Comparison of ENCODE assay signal across 13 mouse cellular contexts in the genomic region with DNA sequence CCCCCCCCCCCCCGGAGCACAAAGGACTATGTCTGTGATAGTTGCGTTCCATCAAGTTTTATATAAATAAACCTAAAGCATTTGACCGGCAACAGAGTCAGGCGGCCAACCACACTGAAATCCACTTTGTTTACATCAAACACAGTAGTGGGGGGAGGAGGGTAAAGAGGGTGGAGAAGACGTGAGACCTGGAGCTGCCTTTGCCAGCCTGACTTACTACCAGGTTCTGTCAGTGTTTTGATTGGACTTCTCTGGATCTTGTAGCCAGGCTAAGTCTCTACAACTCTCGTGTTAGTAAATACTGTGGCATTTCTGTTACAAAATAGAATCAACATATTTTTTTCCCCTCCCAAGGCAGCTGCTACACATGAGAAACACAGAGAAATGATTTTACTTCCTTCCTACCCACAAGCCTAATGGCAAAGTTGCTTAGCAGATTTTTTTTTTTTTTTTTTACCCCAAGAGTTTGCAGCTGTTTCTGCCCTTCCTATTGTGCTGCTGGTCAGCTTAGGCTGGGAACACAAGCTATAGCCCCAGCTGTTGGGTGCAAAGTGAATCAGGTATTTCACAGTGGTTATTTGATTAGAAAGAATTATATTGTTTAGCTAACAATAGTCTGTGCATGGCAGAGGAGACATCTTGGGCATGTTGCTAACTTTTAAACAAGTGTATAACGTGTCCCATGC. TPM values are rescaled to one million over a fixed set of nuclear protein-coding genes. Genes with fewer than 3 reads are reported as not detected.
DNase-seq lines count a peak whose midpoint lies in the region; ATAC-seq and TF ChIP-seq lines count a peak whose summit lies in the region.
"Had no signal": no experiment of that assay in that cellular context is flagged by ENCODE, and none has a peak within 500 bp of the region (broad histone marks: within the 10 kb centered on the region; RNA-seq: fewer than 3 reads in every experiment).

No protein-coding gene starts in this region.

- H3K27me3 ChIP-seq in heart, postnatal 0 days (ENCODE audit: control insufficient read depth, insufficient read depth, low read length), result no peaks in the 10 kb centered on the region
- no peaks in the 10 kb centered on the region for H3K27me3 ChIP-seq in midbrain, embryonic 12.5 days
- H3K27me3 ChIP-seq in midbrain, postnatal 0 days (ENCODE audit: insufficient read depth, low read length), result no peaks in the 10 kb centered on the region
- H3K27me3 ChIP-seq in intestine, embryonic 15.5 days (replicated peaks), result no peaks in the 10 kb centered on the region
- H3K27me3 ChIP-seq in stomach, postnatal 0 days (ENCODE audit: control insufficient read depth, insufficient read depth, low read length), result no peaks in the 10 kb centered on the region
- H3K27me3 ChIP-seq: forebrain, embryonic 15.5 days; hindbrain, embryonic 12.5 days; liver, embryonic 12.5 days had no signal

- 20% methylated on average over 7 of the region's 7 CpGs for WGBS in heart, postnatal 0 days
- WGBS in midbrain, embryonic 12.5 days, result 26% methylated on average over 7 of the region's 7 CpGs
- WGBS in midbrain, postnatal 0 days, result 38% methylated on average over 7 of the region's 7 CpGs
- 23% methylated on average over 7 of the region's 7 CpGs for WGBS in intestine, embryonic 15.5 days
- 13% methylated on average over 7 of the region's 7 CpGs for WGBS in stomach, postnatal 0 days

- peak overlapping the region; percentile 29; the same call in 1 of the 2 replicates for H3K4me2 ChIP-seq in heart, postnatal 0 days (ENCODE audit: low read depth, low read length)
- H3K4me2 ChIP-seq in midbrain, embryonic 12.5 days (replicated peaks), result no peak overlapping the region
- no peak overlapping the region for H3K4me2 ChIP-seq in midbrain, postnatal 0 days (ENCODE audit: low read depth, low read length, poor library complexity, severe bottlenecking)
- H3K4me2 ChIP-seq in intestine, embryonic 15.5 days (replicated peaks), result peak overlapping the region; percentile 24
- H3K4me2 ChIP-seq in stomach, postnatal 0 days (replicated peaks; ENCODE audit: low read depth), result peak overlapping the region; percentile 19
- H3K4me2 ChIP-seq: forebrain, embryonic 15.5 days; hindbrain, embryonic 12.5 days; liver, embryonic 12.5 days had no signal

- intact Hi-C loops in heart, postnatal 14 days (cut with DNase I), result no loop called here

- DNase-seq in heart, postnatal 0 days (ENCODE audit: low spot score), result no peak
- no peak for DNase-seq in heart, postnatal 14 days
- DNase-seq in midbrain, postnatal 0 days (ENCODE audit: low spot score), result no peak
- no peak for DNase-seq in stomach, postnatal 0 days (ENCODE audit: low spot score)
- DNase-seq in thymus, postnatal 10 days (ENCODE audit: low spot score in 2 of 2), result no peak
- DNase-seq: adrenal gland, postnatal 36 days; cerebellum, adult 11 months; gastrocnemius, postnatal 25 days had no signal

- H3K9me3 ChIP-seq in heart, postnatal 0 days (replicated peaks; ENCODE audit: control insufficient read depth, low read length), result no peaks in the 10 kb centered on the region
- no peaks in the 10 kb centered on the region for H3K9me3 ChIP-seq in midbrain, embryonic 12.5 days
- no peaks in the 10 kb centered on the region for H3K9me3 ChIP-seq in midbrain, postnatal 0 days (ENCODE audit: low read length)
- H3K9me3 ChIP-seq in intestine, embryonic 15.5 days, result no peaks in the 10 kb centered on the region
- no peaks in the 10 kb centered on the region for H3K9me3 ChIP-seq in stomach, postnatal 0 days (ENCODE audit: control insufficient read depth, low read length)
- H3K9me3 ChIP-seq: forebrain, embryonic 15.5 days; hindbrain, embryonic 12.5 days; liver, embryonic 12.5 days had no signal

- H3K9ac ChIP-seq in heart, postnatal 0 days (replicated peaks; ENCODE audit: low read depth, low read length), result no peak overlapping the region; the same call in 1 of the 2 replicates
- no peak overlapping the region for H3K9ac ChIP-seq in midbrain, embryonic 12.5 days (replicated peaks)
- H3K9ac ChIP-seq in midbrain, postnatal 0 days (replicated peaks; ENCODE audit: low read length, poor library complexity, severe bottlenecking), result no peak overlapping the region
- no peak overlapping the region for H3K9ac ChIP-seq in intestine, embryonic 15.5 days
- no peak overlapping the region for H3K9ac ChIP-seq in stomach, postnatal 0 days (ENCODE audit: low read length)
- H3K9ac ChIP-seq: forebrain, embryonic 15.5 days; hindbrain, embryonic 12.5 days; liver, embryonic 12.5 days had no signal

- H3K36me3 ChIP-seq in heart, postnatal 0 days (replicated peaks; ENCODE audit: control insufficient read depth, insufficient read depth, low read length), result no peaks in the 10 kb centered on the region
- no peaks in the 10 kb centered on the region for H3K36me3 ChIP-seq in midbrain, embryonic 12.5 days
- no peaks in the 10 kb centered on the region for H3K36me3 ChIP-seq in midbrain, postnatal 0 days (ENCODE audit: insufficient read depth, low read length)
- H3K36me3 ChIP-seq in intestine, embryonic 15.5 days, result no peaks in the 10 kb centered on the region
- no peaks in the 10 kb centered on the region for H3K36me3 ChIP-seq in stomach, postnatal 0 days (ENCODE audit: control insufficient read depth, insufficient read depth, low read length)
- H3K36me3 ChIP-seq: forebrain, embryonic 15.5 days; hindbrain, embryonic 12.5 days; liver, embryonic 12.5 days had no signal

- 0 out of 2 replicates have a peak, but pooled peaks cover 3% of the 10 kb centered on the region for H3K4me1 ChIP-seq in heart, postnatal 0 days (ENCODE audit: control insufficient read depth, insufficient read depth)
- H3K4me1 ChIP-seq in midbrain, embryonic 12.5 days, result peaks cover 12% of the 10 kb centered on the region
- no peaks in the 10 kb centered on the region for H3K4me1 ChIP-seq in midbrain, postnatal 0 days (ENCODE audit: insufficient read depth, low read length)
- H3K4me1 ChIP-seq in intestine, embryonic 15.5 days (replicated peaks), result 0 out of 2 replicates have a peak, but pooled peaks cover 5% of the 10 kb centered on the region
- no peaks in the 10 kb centered on the region for H3K4me1 ChIP-seq in stomach, postnatal 0 days (replicated peaks; ENCODE audit: control insufficient read depth, insufficient read depth)
- H3K4me1 ChIP-seq: forebrain, embryonic 15.5 days; hindbrain, embryonic 12.5 days; liver, embryonic 12.5 days had no signal

- no peak for TF ChIP-seq EP300 in heart, postnatal 0 days (IDR thresholded peaks at IDR 0.05; ENCODE audit: low read depth)
- no peak for TF ChIP-seq EP300 in stomach, postnatal 0 days (optimal IDR thresholded peaks at IDR 0.05)

- no peak overlapping the region for H3K4me3 ChIP-seq in heart, postnatal 0 days (ENCODE audit: low read depth, low read length)
- no peak overlapping the region for H3K4me3 ChIP-seq in midbrain, embryonic 12.5 days
- no peak overlapping the region for H3K4me3 ChIP-seq in midbrain, postnatal 0 days (ENCODE audit: low read depth, low read length)
- H3K4me3 ChIP-seq in intestine, embryonic 15.5 days (replicated peaks), result no peak overlapping the region
- no peak overlapping the region for H3K4me3 ChIP-seq in stomach, postnatal 0 days (ENCODE audit: low read depth, low read length)
- H3K4me3 ChIP-seq: forebrain, embryonic 15.5 days; hindbrain, embryonic 12.5 days; liver, embryonic 12.5 days had no signal

- no peak for TF ChIP-seq CTCF in heart, postnatal 0 days (IDR thresholded peaks at IDR 0.05; ENCODE audit: low read depth)
- no peak for TF ChIP-seq CTCF in midbrain, postnatal 0 days (IDR thresholded peaks at IDR 0.05)
- TF ChIP-seq CTCF in stomach, postnatal 0 days (IDR thresholded peaks at IDR 0.05; ENCODE audit: low read depth), result no peak

- ATAC-seq in heart, postnatal 0 days (ENCODE audit: insufficient read depth, low read depth), result no peak
- peak; percentile 41; the same call in 1 of the 2 replicates for ATAC-seq in midbrain, embryonic 12.5 days (ENCODE audit: low FRiP score, low read depth)
- no peak for ATAC-seq in midbrain, postnatal 0 days (ENCODE audit: low FRiP score)
- ATAC-seq in intestine, embryonic 15.5 days, result peak; percentile 51; the same call in 1 of the 2 replicates
- ATAC-seq in stomach, postnatal 0 days (ENCODE audit: low FRiP score, low TSS enrichment), result peak; percentile 65
- ATAC-seq: forebrain, embryonic 15.5 days; liver, embryonic 12.5 days had no signal

- H3K27ac ChIP-seq in heart, postnatal 0 days (ENCODE audit: low read depth), result no peak overlapping the region
- no peak overlapping the region for H3K27ac ChIP-seq in midbrain, embryonic 12.5 days (replicated peaks)
- H3K27ac ChIP-seq in midbrain, postnatal 0 days (ENCODE audit: low read depth, low read length), result no peak overlapping the region
- H3K27ac ChIP-seq in intestine, embryonic 15.5 days, result no peak overlapping the region
- H3K27ac ChIP-seq in stomach, postnatal 0 days (replicated peaks), result peak overlapping the region; percentile 45; the same call in 1 of the 2 replicates
- H3K27ac ChIP-seq: forebrain, embryonic 15.5 days; hindbrain, embryonic 12.5 days; liver, embryonic 12.5 days had no signal

RNA-seq across cellular contexts. Expression of a gene that starts 52.3 kb away (rescaled TPM):
- 2.7 and 10.6 TPM in 2 replicates for total RNA-seq in heart, postnatal 0 days (2014; rRNA removed; ENCODE audit: low replicate concordance)
- polyA plus RNA-seq in heart, postnatal 0 days (2015; fragmentation: Nextera tagmentation; extraction: Ambion mirVana), result 0.61 and 0.67 TPM in 2 replicates
- 1 to 10 TPM; 2.2 to 2.7 TPM for total RNA-seq in heart, postnatal 14 days (2021)
- polyA plus RNA-seq in midbrain, embryonic 12.5 days (2016; fragmentation: Nextera tagmentation; extraction: Ambion mirVana), result 1.9 and 2.5 TPM in 2 replicates
- 3.0 and 3.2 TPM in 2 replicates for total RNA-seq in midbrain, postnatal 0 days (2014; rRNA removed)
- 0.46 and 0.47 TPM in 2 replicates for polyA plus RNA-seq in midbrain, postnatal 0 days (2015; fragmentation: Nextera tagmentation; extraction: Ambion mirVana)
- 12.2 and 13.5 TPM in 2 replicates for polyA plus RNA-seq in intestine, embryonic 15.5 days (2015; fragmentation: Nextera tagmentation; extraction: Ambion mirVana)
- polyA plus RNA-seq in stomach, postnatal 0 days (2015; fragmentation: Nextera tagmentation; extraction: Ambion mirVana), result 4.0 and 4.5 TPM in 2 replicates

Comparison
In these comparisons a context has a peak if more than half of its experiments do, and no peak if none do; other contexts are left out.
1. ATAC-seq: peak in midbrain, embryonic 12.5 days (single experiment), intestine, embryonic 15.5 days (single experiment) and stomach, postnatal 0 days (single experiment); none in heart, postnatal 0 days (single experiment) and midbrain, postnatal 0 days (single experiment).
2. H3K4me2 ChIP-seq: peak in heart, postnatal 0 days (single experiment), intestine, embryonic 15.5 days (single experiment) and stomach, postnatal 0 days (single experiment); none in midbrain, embryonic 12.5 days (single experiment) and midbrain, postnatal 0 days (single experiment).